In genomic region chr4:32060686-32061085, GRCm38 (mm10) we compare ENCODE assay signal across 18 mouse cellular contexts.
DNase-seq lines count a peak whose midpoint lies in the region; ATAC-seq and TF ChIP-seq lines count a peak whose summit lies in the region.
"Had no signal": no experiment of that assay in that cellular context is flagged by ENCODE, and none has a peak within 500 bp of the region (broad histone marks: within the 10 kb centered on the region; RNA-seq: fewer than 3 reads in every experiment).

No protein-coding gene starts in this region.

- H3K27ac ChIP-seq in midbrain, embryonic 11.5 days (ENCODE audit: low read depth, low read length), result no peak overlapping the region
- H3K27ac ChIP-seq in midbrain, postnatal 0 days (ENCODE audit: low read depth, low read length), result no peak overlapping the region
- H3K27ac ChIP-seq: embryonic facial prominence, embryonic 10.5 days; embryonic facial prominence, embryonic 12.5 days; forebrain, embryonic 13.5 days; forebrain, embryonic 15.5 days had no signal

- H3K9me3 ChIP-seq in midbrain, embryonic 11.5 days (ENCODE audit: control insufficient read depth, low read length), result no peaks in the 10 kb centered on the region
- no peaks in the 10 kb centered on the region for H3K9me3 ChIP-seq in midbrain, postnatal 0 days (ENCODE audit: low read length)
- H3K9me3 ChIP-seq: embryonic facial prominence, embryonic 10.5 days; embryonic facial prominence, embryonic 12.5 days; forebrain, embryonic 13.5 days; forebrain, embryonic 15.5 days had no signal

- H3K27me3 ChIP-seq in midbrain, embryonic 11.5 days (ENCODE audit: control insufficient read depth, insufficient read depth, low read length), result no peaks in the 10 kb centered on the region
- no peaks in the 10 kb centered on the region for H3K27me3 ChIP-seq in midbrain, postnatal 0 days (ENCODE audit: insufficient read depth, low read length)
- H3K27me3 ChIP-seq: embryonic facial prominence, embryonic 12.5 days; forebrain, embryonic 13.5 days; forebrain, embryonic 15.5 days had no signal

- WGBS in midbrain, embryonic 11.5 days, result 92% methylated on average over 4 of the region's 4 CpGs
- WGBS in midbrain, postnatal 0 days, result 93% methylated on average over 4 of the region's 4 CpGs

- H3K4me1 ChIP-seq in midbrain, embryonic 11.5 days (ENCODE audit: control insufficient read depth, insufficient read depth, low read length), result peaks cover 5% of the 10 kb centered on the region; the same call in 1 of the 2 replicates
- peaks cover 1% of the 10 kb centered on the region; the same call in 1 of the 2 replicates for H3K4me1 ChIP-seq in midbrain, postnatal 0 days (ENCODE audit: insufficient read depth, low read length)

- no peak overlapping the region for H3K9ac ChIP-seq in midbrain, embryonic 11.5 days (ENCODE audit: low read length)
- H3K9ac ChIP-seq in midbrain, postnatal 0 days (replicated peaks; ENCODE audit: low read length, poor library complexity, severe bottlenecking), result no peak overlapping the region
- H3K9ac ChIP-seq: embryonic facial prominence, embryonic 12.5 days; forebrain, embryonic 13.5 days; forebrain, embryonic 15.5 days; forebrain, postnatal 0 days had no signal

- DNase-seq in heart, adult 11 months, result peak; percentile 49
- no peak for DNase-seq in heart, postnatal 10 days
- peak; percentile 75 for DNase-seq in midbrain, embryonic 11.5 days (ENCODE audit: low spot score, missing footprints)
- no peak for DNase-seq in midbrain, postnatal 0 days (ENCODE audit: low spot score)
- no peak for DNase-seq in thymus, postnatal 0 days (ENCODE audit: low spot score)
- DNase-seq: adrenal gland, adult 2 months; adrenal gland, postnatal 10 days; adrenal gland, postnatal 25 days; cerebellum, adult 11-12 months; cerebellum, adult 2 months; cerebellum, adult 9-10 months; cerebellum, postnatal 10 days; cerebellum, postnatal 25 days; forebrain, postnatal 0 days had no signal

- intact Hi-C loops in heart, postnatal 10 days (cut with DNase I), result no loop called here

- no peak overlapping the region for H3K4me3 ChIP-seq in midbrain, embryonic 11.5 days (ENCODE audit: low read depth, low read length)
- no peak overlapping the region for H3K4me3 ChIP-seq in midbrain, postnatal 0 days (ENCODE audit: low read depth, low read length)
- H3K4me3 ChIP-seq: embryonic facial prominence, embryonic 10.5 days; embryonic facial prominence, embryonic 12.5 days; forebrain, embryonic 13.5 days; forebrain, embryonic 15.5 days had no signal

- ATAC-seq in midbrain, embryonic 11.5 days (ENCODE audit: low FRiP score), result no peak
- no peak for ATAC-seq in midbrain, postnatal 0 days (ENCODE audit: low FRiP score)
- ATAC-seq: forebrain, embryonic 13.5 days; forebrain, embryonic 15.5 days; forebrain, postnatal 0 days had no signal

- no peak overlapping the region for H3K4me2 ChIP-seq in midbrain, embryonic 11.5 days
- no peak overlapping the region for H3K4me2 ChIP-seq in midbrain, postnatal 0 days (ENCODE audit: low read depth, low read length, poor library complexity, severe bottlenecking)
- H3K4me2 ChIP-seq: embryonic facial prominence, embryonic 12.5 days; forebrain, embryonic 13.5 days; forebrain, embryonic 15.5 days had no signal

- no peaks in the 10 kb centered on the region for H3K36me3 ChIP-seq in midbrain, embryonic 11.5 days (ENCODE audit: control insufficient read depth, insufficient read depth, low read length)
- H3K36me3 ChIP-seq in midbrain, postnatal 0 days (ENCODE audit: insufficient read depth, low read length), result no peaks in the 10 kb centered on the region
- H3K36me3 ChIP-seq: embryonic facial prominence, embryonic 10.5 days; embryonic facial prominence, embryonic 12.5 days; forebrain, embryonic 15.5 days had no signal

- TF ChIP-seq CTCF in midbrain, postnatal 0 days (IDR thresholded peaks at IDR 0.05), result no peak

Comparison
In these comparisons a context has a peak if more than half of its experiments do, and no peak if none do; other contexts are left out.
1. DNase-seq: peak in heart, adult 11 months (single experiment) and midbrain, embryonic 11.5 days (single experiment); none in heart, postnatal 10 days (0 of 2), midbrain, postnatal 0 days (single experiment) and thymus, postnatal 0 days (single experiment).